Mouse (Mus musculus): ENCODE results near the gene Ank2. TPM values are rescaled to one million over a fixed set of nuclear protein-coding genes. Genes with fewer than 3 reads are reported as not detected.

Ank2 gene
- total and polyA plus RNA-seq, 2 experiments, result 1.2 to 5.6 TPM

DNA sequence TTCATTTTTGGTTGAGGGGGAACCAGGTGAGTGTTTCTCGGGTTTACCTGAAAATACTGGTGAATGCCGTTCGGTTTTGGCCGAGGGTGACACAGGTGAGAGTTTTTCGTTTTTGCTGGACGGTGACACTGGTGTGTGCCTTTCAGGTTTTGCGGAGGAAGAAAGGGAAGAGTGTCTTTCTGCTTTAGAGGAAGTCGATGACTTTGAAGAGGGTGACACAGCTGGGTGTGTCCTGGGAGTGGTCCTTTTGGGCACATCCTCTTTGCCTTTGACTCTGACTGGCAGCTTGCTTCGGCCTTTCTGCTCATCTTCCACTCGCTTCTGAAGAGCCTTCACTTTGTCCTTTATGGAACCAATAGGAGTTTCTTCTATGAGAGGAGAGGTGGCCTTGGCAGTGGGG, 552.6 kb downstream of the Ank2 start:
- Histone ChIP-seq H3K4me3 (ENCODE audit: insufficient read depth, low read depth, low read length) (no peak overlapping the region), H3K9ac (ENCODE audit: low read depth, low read length) (no peak overlapping the region), H3K27ac (replicated peaks; ENCODE audit: insufficient read depth, low read depth, low read length) (no peak overlapping the region), H3K27me3 (ENCODE audit: control insufficient read depth, insufficient read depth, low read length) (no peaks in the 10 kb centered on the region), H3K79me2 (ENCODE audit: control insufficient read depth, insufficient read depth, low read length) (no peaks in the 10 kb centered on the region), H3K4me1 (ENCODE audit: control insufficient read depth, insufficient read depth, low read length) (no peaks in the 10 kb centered on the region), H3K36me3 (ENCODE audit: control insufficient read depth, insufficient read depth, low read length) (no peaks in the 10 kb centered on the region)
- 93% methylated on average over 10 of the region's 10 CpGs for WGBS
- DNase-seq (ENCODE audit: extremely low read depth, low read depth, low spot score), result no peak
- TF ChIP-seq CTCF (IDR thresholded peaks at IDR 0.05; ENCODE audit: low read depth, low read length) (no peak), POLR2A (IDR thresholded peaks at IDR 0.05; ENCODE audit: extremely low read depth, insufficient read depth, low read length) (no peak)

- H3K4me3 ChIP-seq (ENCODE audit: insufficient read depth, low read depth, low read length), result no peak overlapping the region
- no peaks in the 10 kb centered on the region for H3K79me2 ChIP-seq (ENCODE audit: control insufficient read depth, insufficient read depth, low read length)
- WGBS, result 68% methylated on average over 4 of the region's 4 CpGs
- no peaks in the 10 kb centered on the region for H3K27me3 ChIP-seq (ENCODE audit: control insufficient read depth, insufficient read depth, low read length)
- DNase-seq (ENCODE audit: extremely low read depth, low read depth, low spot score), result peak; percentile 5
- H3K36me3 ChIP-seq (ENCODE audit: control insufficient read depth, insufficient read depth, low read length), result no peaks in the 10 kb centered on the region
- TF ChIP-seq POLR2A (IDR thresholded peaks at IDR 0.05; ENCODE audit: extremely low read depth, insufficient read depth, low read length), result no peak
- H3K9ac ChIP-seq (ENCODE audit: low read depth, low read length), result no peak overlapping the region
- H3K27ac ChIP-seq (replicated peaks; ENCODE audit: insufficient read depth, low read depth, low read length), result no peak overlapping the region
- no peaks in the 10 kb centered on the region for H3K4me1 ChIP-seq (ENCODE audit: control insufficient read depth, insufficient read depth, low read length)
These were observed 554.3 kb downstream of the Ank2 start for GRCm38 (mm10) chr3:126944838-126945237.

GRCm38 (mm10) chr3:126944081-126944480, 555.1 kb downstream of the Ank2 start:
- Histone ChIP-seq H3K36me3 (ENCODE audit: control insufficient read depth, insufficient read depth, low read length) (no peaks in the 10 kb centered on the region), H3K79me2 (ENCODE audit: control insufficient read depth, insufficient read depth, low read length) (no peaks in the 10 kb centered on the region), H3K27me3 (ENCODE audit: control insufficient read depth, insufficient read depth, low read length) (no peaks in the 10 kb centered on the region), H3K9ac (ENCODE audit: low read depth, low read length) (no peak overlapping the region), H3K4me3 (ENCODE audit: insufficient read depth, low read depth, low read length) (no peak overlapping the region), H3K4me1 (ENCODE audit: control insufficient read depth, insufficient read depth, low read length) (no peaks in the 10 kb centered on the region), H3K27ac (replicated peaks; ENCODE audit: insufficient read depth, low read depth, low read length) (no peak overlapping the region)
- WGBS, result 86% methylated on average over 11 of the region's 11 CpGs
- TF ChIP-seq POLR2A (IDR thresholded peaks at IDR 0.05; ENCODE audit: extremely low read depth, insufficient read depth, low read length) (no peak), CTCF (IDR thresholded peaks at IDR 0.05; ENCODE audit: low read depth, low read length) (no peak)
- DNase-seq (ENCODE audit: extremely low read depth, low read depth, low spot score), result no peak

- H3K9ac ChIP-seq (ENCODE audit: low read depth, low read length), result no peak overlapping the region
- 32% methylated on average over 5 of the region's 5 CpGs for WGBS
- no peaks in the 10 kb centered on the region for H3K36me3 ChIP-seq (ENCODE audit: control insufficient read depth, insufficient read depth, low read length)
- TF ChIP-seq CTCF (IDR thresholded peaks at IDR 0.05; ENCODE audit: low read depth, low read length) (no peak), POLR2A (IDR thresholded peaks at IDR 0.05; ENCODE audit: extremely low read depth, insufficient read depth, low read length) (no peak)
- H3K4me1 ChIP-seq (ENCODE audit: control insufficient read depth, insufficient read depth, low read length), result no peaks in the 10 kb centered on the region
- H3K27me3 ChIP-seq (ENCODE audit: control insufficient read depth, insufficient read depth, low read length), result no peaks in the 10 kb centered on the region
- no peak overlapping the region for H3K4me3 ChIP-seq (ENCODE audit: insufficient read depth, low read depth, low read length)
- H3K79me2 ChIP-seq (ENCODE audit: control insufficient read depth, insufficient read depth, low read length), result no peaks in the 10 kb centered on the region
- H3K27ac ChIP-seq (replicated peaks; ENCODE audit: insufficient read depth, low read depth, low read length), result no peak overlapping the region
- DNase-seq (ENCODE audit: extremely low read depth, low read depth, low spot score), result peak; percentile 53
These were observed 558.7 kb downstream of the Ank2 start for GRCm38 (mm10) chr3:126940452-126940851.

DNA sequence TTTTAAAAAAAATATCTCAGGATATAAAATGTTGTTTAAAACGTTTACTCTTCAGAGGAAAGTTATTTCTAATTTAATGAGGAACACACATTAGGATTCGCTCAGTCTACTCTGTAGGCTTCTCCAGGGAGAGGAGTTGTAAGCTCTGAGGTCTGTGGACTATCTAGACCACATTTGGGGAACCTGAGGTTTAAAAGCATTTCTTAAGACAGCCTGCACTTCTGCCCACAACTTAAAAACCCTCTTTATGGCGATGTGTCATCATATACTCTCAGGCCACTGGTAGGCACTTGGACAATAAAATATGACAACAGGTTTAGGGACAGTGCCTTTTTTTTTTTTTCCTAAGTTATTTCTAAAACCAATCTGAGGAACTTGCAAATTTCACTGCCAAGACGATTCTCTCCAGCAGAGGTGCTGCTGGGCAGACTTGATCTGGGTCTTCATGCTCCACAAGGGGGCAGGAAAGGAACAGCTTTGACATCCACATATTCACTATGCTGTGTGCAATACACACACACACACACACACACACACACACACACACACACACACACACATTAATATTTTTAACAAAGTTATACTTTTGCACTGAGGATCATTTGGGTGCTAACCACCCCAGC, 567.2 kb downstream of the Ank2 start:
- Histone ChIP-seq H3K27me3 (ENCODE audit: control insufficient read depth, insufficient read depth, low read length) (no peaks in the 10 kb centered on the region), H3K79me2 (ENCODE audit: control insufficient read depth, insufficient read depth, low read length) (no peaks in the 10 kb centered on the region), H3K9ac (ENCODE audit: low read depth, low read length) (no peak overlapping the region), H3K27ac (replicated peaks; ENCODE audit: insufficient read depth, low read depth, low read length) (no peak overlapping the region), H3K36me3 (ENCODE audit: control insufficient read depth, insufficient read depth, low read length) (no peaks in the 10 kb centered on the region), H3K4me1 (ENCODE audit: control insufficient read depth, insufficient read depth, low read length) (no peaks in the 10 kb centered on the region), H3K4me3 (ENCODE audit: insufficient read depth, low read depth, low read length) (no peak overlapping the region)
- DNase-seq (ENCODE audit: extremely low read depth, low read depth, low spot score), result peak; percentile 30
- TF ChIP-seq POLR2A (IDR thresholded peaks at IDR 0.05; ENCODE audit: extremely low read depth, insufficient read depth, low read length) (no peak), CTCF (IDR thresholded peaks at IDR 0.05; ENCODE audit: low read depth, low read length) (peak; percentile 45; the same call in 1 of the 2 replicates)
- 77% methylated on average over 4 of the region's 4 CpGs for WGBS

DNA sequence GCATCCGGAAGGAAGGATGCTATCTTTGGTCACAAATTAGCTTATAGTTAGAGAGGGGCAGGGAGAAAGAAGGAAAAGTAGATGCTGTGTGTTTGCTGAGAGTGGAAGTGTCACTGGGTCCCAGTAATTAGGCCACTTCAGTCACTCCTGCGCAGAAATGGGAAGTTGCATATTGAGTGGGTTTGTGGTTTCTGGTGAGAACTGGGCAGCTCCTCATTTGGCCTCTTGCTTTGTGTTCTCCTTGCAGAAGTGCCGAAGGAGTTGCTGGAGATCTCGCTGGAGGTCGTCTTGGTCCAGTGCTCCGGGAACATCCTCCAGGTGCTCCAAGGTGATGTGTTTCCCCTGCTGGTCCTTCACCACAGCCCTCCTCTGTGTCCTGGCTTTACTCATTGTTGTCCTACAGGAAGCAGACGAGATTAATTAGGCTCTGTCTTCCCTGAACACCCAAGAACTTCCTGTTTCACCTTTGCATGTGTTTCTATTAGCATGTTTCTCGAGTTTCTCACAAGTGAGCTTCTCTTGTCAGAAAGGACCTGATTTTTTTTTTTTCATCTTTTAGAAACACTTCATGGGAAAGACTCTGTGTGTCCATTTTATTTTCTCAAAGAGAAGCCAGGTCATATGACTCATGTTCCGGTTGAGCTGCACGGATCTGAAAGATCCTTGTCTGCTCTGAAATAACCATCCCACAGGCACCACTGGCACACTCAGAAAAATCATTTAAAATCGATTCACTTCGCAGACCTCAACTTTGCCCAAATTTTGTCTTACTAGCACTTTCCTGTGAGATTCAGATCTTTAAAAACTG, 575.4 kb downstream of the Ank2 start:
- H3K36me3 ChIP-seq (ENCODE audit: control insufficient read depth, insufficient read depth, low read length), result no peaks in the 10 kb centered on the region
- H3K79me2 ChIP-seq (ENCODE audit: control insufficient read depth, insufficient read depth, low read length), result no peaks in the 10 kb centered on the region
- no peak for TF ChIP-seq CTCF (IDR thresholded peaks at IDR 0.05; ENCODE audit: low read depth, low read length)
- TF ChIP-seq POLR2A (IDR thresholded peaks at IDR 0.05; ENCODE audit: extremely low read depth, insufficient read depth, low read length), result no peak
- DNase-seq (ENCODE audit: extremely low read depth, low read depth, low spot score), result no peak
- no peak overlapping the region for H3K4me3 ChIP-seq (ENCODE audit: insufficient read depth, low read depth, low read length)
- no peaks in the 10 kb centered on the region for H3K4me1 ChIP-seq (ENCODE audit: control insufficient read depth, insufficient read depth, low read length)
- WGBS, result 78% methylated on average over 12 of the region's 12 CpGs
- no peaks in the 10 kb centered on the region for H3K27me3 ChIP-seq (ENCODE audit: control insufficient read depth, insufficient read depth, low read length)
- no peak overlapping the region for H3K9ac ChIP-seq (ENCODE audit: low read depth, low read length)
- H3K27ac ChIP-seq (replicated peaks; ENCODE audit: insufficient read depth, low read depth, low read length), result no peak overlapping the region

Measured in liver, adult 2 months (tissue).